Mouse (Mus musculus) brain, adult 2 months (tissue): ENCODE measurements around the gene Pbx2.

ENCODE experiments used
- DNase-seq: peaks from one replicate; pipeline ENCODE4 v3.0.0; 2011; ENCODE audit warnings: low read depth, low spot score

Gene Pbx2

DNA sequence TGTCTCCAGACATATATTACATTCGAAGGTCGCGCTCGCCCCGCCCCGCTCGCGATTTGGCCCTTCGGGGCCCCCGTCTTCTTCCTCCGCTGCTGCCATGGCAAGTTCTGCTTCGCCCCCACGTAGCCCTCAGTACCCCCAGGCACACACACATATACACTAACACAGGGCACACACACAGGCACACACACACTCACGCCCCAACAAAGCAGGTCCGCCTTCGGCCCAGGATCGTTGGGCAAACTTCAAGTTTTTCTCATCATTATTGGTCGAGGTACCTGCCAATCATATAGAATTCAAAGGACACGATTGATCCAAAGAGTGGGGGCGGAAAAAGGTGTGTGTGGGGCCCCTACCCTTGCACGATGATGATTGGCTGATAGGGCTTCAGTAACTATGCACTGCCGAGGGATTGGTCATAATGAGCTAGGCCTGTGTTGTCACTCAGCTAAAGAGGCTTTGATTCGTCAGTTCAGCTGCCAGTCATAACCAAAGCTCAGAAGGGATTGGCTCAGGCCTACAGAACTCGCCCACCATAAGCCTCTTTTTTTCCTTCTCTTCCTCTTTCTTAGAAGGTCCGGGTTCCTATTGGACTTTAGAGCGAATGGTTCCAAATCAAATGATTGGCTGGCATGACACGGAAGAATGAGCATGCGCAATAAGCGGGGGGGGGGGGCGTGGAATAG lies 12.5 kb downstream of the Pbx2 start, which contains the start of gene Rnf5:
Gene Rnf5 (minus strand): TSS at position 316 of the 686 bp plus-strand sequence.
- peak; percentile 100 for DNase-seq

DNA sequence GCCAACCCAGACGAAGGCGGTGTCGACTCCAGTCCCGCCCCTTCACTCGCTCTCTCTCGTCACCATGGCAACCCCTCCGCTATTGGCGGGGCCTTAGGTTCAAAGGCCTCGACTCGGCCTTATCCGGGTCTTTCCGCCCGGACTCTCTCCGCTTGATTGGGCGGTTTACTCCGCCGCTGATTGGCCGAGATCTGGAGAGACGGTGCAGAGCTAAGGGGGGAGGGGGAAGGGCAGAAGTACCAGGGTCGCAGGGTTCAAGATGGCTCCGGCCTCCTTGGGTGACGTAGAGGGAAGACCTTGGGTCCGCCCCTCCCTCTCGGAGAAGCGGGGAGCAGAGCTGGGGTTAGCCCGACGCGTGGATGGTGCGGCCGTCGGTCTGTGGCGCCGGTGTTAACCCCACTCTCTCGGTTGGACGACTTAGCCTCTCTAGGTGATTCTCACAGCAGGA lies 13.0 kb downstream of the Pbx2 start, which contains the start of gene Agpat1:
Gene Agpat1 (plus strand): TSS at position 202 of the 448 bp plus-strand sequence.
- peak; percentile 100 for DNase-seq

GRCm38 (mm10) chr17:34604511-34605237 lies 13.6 kb downstream of the Pbx2 start:
- DNase-seq, result peak; percentile 43

GRCm38 (mm10) chr17:34605609-34606008 lies 14.5 kb downstream of the Pbx2 start:
- peak; percentile 98 for DNase-seq

GRCm38 (mm10) chr17:34606186-34607039 lies 15.3 kb downstream of the Pbx2 start:
- peak; percentile 29 for DNase-seq

DNA sequence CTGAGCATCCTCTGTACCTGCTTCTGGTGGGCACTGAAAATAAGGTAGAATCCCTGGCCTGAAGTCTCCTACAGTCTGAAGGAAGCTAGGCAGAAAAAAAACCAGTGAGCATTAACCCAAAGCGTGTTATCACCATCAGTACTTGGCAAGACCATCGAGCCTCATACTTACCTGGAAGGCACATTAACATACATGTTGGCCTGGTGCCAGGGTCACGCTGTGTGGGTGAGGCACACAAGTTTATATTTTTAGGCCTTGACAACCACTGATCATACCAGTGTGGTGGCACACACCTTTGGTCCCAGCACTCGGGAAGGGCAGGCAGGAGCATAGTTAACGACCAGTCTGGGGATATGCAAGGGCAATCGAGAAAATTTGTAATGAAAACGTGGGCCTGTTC lies 16.9 kb downstream of the Pbx2 start:
- DNase-seq, result peak; percentile 16

GRCm38 (mm10) chr17:34611050-34611449 lies 20.0 kb downstream of the Pbx2 start:
- no peak for DNase-seq

DNA sequence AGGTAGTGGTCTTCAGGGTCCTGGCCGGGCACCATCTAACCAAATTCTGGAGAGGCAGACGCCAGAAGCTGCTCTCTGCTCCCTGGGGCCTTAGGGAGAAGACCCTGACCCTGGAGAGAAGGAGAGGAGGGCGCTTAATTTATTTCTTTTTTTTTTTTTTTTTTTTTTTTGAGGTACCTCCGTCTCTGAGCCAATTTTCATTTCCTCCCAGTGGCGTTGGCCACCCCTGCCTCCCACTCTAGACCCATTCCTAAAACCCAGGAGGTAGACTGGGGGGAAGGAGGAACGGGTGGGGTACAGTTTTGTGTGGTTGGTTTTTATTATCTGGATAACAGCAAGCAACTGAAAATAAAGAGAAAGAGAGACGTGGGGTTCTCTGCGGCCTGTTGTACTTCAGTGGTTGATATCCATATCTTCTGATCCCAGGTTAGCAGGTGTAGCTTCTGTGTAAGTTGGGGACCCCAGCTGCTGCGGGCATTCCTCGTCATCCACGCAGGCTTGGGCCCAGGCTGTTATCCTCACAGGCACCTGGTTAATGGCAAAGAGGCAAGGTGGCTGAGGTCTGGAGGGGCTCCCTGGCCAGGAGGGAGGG lies 22.1 kb downstream of the Pbx2 start:
- DNase-seq, result no peak

DNA sequence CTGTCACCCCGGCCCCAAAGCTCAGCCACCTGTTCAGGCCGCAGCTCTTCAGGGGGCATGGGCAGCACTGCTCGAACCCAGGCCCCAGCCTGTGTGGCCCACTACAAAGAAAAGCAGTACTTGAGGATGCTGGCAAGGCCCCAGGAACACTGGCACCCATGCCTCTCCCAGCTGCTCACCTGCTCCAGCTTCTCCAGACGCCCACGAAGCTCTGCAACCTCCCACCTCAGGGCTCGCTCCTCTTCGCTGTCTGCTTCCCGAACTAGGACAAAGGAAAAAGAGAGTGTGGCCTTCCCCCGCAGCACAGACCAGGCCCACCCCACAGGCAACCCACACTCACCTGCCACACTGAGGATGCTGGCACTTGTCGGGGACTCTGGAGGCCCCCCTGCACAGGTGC lies 22.8 kb downstream of the Pbx2 start:
- DNase-seq, result peak; percentile 68

DNA sequence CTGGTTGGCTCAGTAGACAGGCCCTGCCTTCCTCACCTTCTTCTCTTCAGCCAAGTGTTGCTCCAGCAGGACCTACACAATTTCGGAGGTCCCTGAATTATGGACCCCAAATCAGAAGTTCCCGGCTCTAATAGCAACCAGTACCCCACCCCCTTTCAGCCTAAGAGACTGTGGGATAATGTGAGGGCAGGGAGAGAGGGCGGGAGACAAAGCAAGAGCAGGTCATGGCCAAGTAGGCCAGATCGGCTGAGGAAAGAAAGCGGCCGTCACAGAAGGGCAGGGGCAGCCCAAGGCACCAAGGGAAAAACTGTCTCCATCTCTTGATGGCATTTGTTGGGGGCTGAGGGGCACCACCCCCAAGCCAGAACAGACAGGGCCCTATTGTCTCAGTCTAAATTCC lies 24.8 kb downstream of the Pbx2 start, which contains the start of gene Egfl8:
Gene Egfl8 (minus strand): TSS at position 101 of the 400 bp plus-strand sequence.
- no peak for DNase-seq

GRCm38 (mm10) chr17:34618999-34619398 lies 27.9 kb downstream of the Pbx2 start:
- peak; percentile 80 for DNase-seq

- no peak for DNase-seq
Measured at GRCm38 (mm10) chr17:34621006-34621405, 29.9 kb downstream of the Pbx2 start.

DNA sequence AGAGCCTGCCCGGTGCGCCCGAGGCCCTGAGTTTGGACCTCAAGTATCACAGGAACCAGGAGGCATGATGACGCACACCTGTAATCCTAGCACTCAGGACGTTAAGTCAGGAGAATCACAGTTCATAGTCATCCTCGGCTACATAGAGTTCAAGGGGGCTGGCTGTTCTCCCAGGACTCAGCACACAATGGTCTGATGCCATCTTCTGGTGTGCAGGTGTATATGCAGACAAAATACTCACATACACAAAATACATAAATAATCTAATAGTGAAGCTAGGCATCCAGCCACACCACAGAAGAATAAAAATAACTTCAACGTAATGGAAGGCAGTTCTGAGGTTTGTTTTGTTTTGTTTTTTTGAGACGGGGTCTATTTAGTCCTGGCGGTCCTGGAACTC lies 32.1 kb downstream of the Pbx2 start:
- DNase-seq, result no peak

- DNase-seq, result no peak
Measured at GRCm38 (mm10) chr17:34624981-34625380, 33.9 kb downstream of the Pbx2 start.

- DNase-seq, result no peak
Measured at GRCm38 (mm10) chr17:34626062-34626772, 35.2 kb downstream of the Pbx2 start.

DNA sequence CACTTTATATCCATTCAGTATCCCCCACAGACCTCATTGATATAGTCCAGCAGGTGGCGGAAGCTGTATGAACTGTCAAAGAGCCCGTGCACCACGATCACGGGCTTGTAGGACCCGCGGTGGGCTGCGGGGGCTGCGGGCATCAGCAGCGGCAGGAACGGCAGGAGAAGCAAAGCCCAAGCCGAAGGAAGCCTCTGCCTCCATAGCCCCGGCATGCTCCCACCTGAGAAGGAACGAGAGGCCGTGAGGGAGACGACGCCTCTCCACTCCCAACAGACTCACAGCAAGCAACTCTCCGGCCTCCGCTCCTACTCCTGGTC lies 35.7 kb downstream of the Pbx2 start:
- peak; percentile 64 for DNase-seq

- DNase-seq, result peak; percentile 98
Measured at GRCm38 (mm10) chr17:34627093-34627942, 36.3 kb downstream of the Pbx2 start.

DNA sequence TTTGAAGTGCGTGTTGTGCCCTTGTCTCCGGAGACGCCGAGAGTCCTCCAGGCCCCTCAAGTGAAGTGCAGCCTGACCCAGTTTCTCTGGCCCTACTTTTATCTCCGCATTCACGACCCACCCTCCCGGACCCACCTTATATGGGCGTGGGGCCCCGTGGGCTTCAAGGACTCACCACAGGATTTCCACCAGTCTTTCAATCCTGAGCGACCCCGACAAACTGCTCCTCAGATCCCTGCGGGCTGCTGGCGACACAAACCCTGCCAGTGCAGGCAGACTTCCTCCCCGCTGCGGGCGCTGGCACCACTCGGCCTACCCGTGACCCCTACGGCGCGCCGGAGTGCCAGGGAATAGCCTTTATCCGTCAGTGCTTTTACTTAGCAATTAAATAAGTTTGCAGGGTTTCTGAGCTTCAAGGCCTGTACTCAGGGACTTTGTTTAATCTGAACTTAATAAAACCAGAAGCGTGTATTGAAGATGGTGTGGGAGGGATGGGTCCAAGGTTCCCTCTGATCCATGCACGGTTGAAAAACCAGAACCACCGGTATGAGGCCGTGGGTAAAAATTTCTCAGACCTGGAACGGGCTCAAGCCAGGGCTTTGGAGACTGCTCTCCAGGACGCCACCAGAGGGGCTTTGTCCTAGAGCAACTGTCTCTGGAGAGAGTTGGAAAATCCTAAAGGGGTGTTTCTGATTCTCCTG lies 37.0 kb downstream of the Pbx2 start, which contains the start of gene Ppt2:
Gene Ppt2 (minus strand): TSS at position 568 of the 701 bp plus-strand sequence.
- DNase-seq, result peak; percentile 72

- peak; percentile 56 for DNase-seq
Measured at GRCm38 (mm10) chr17:34628644-34628967, 37.5 kb downstream of the Pbx2 start.
